Mouse (Mus musculus) activated CD4-positive, CD25-positive, alpha-beta regulatory T cell, adult 4 months (primary cell): ENCODE measurements around the gene Cadps2. TPM values are rescaled to one million over a fixed set of nuclear protein-coding genes. Genes with fewer than 3 reads are reported as not detected.
A peak's percentile ranks its signal among the peaks of the same experiment; 100 is the strongest.

Experiments used
- ATAC-seq: one replicate; pipeline ENCODE4 v1.8.0; 2017
- polyA plus RNA-seq, 2 experiments: library from polyadenylated mRNA; unstranded; fragments of 100-300 nt; shearing (Covaris generic); gene quantifications; one replicate each; pipeline ENCODE4 v1.2.1; 2017

Cadps2 gene
- polyA plus RNA-seq, 2 experiments from 2014 or later: 0.49 TPM; not detected in 1

GRCm38 (mm10) chr6:23523710-23524109 lies 315.5 kb downstream of the Cadps2 start:
- ATAC-seq: no peak

GRCm38 (mm10) chr6:23522556-23522955 lies 316.7 kb downstream of the Cadps2 start:
- ATAC-seq: no peak

GRCm38 (mm10) chr6:23498611-23499010 lies 340.6 kb downstream of the Cadps2 start:
- no peak for ATAC-seq

GRCm38 (mm10) chr6:23491804-23492203 lies 347.4 kb downstream of the Cadps2 start:
- ATAC-seq: no peak

GRCm38 (mm10) chr6:23490431-23490830 lies 348.8 kb downstream of the Cadps2 start:
- no peak for ATAC-seq

GRCm38 (mm10) chr6:23489046-23489445 lies 350.2 kb downstream of the Cadps2 start:
- ATAC-seq: no peak

GRCm38 (mm10) chr6:23472686-23473085 lies 366.5 kb downstream of the Cadps2 start:
- no peak for ATAC-seq

- no peak for ATAC-seq
Measured at GRCm38 (mm10) chr6:23471830-23472229, 367.4 kb downstream of the Cadps2 start.

- no peak for ATAC-seq
Measured at GRCm38 (mm10) chr6:23467885-23468284, 371.3 kb downstream of the Cadps2 start.

GRCm38 (mm10) chr6:23462600-23463280 lies 376.5 kb downstream of the Cadps2 start:
- ATAC-seq: no peak

GRCm38 (mm10) chr6:23457748-23458147 lies 381.5 kb downstream of the Cadps2 start:
- peak; percentile 52 for ATAC-seq

GRCm38 (mm10) chr6:23453907-23454306 lies 385.3 kb downstream of the Cadps2 start:
- ATAC-seq: no peak

GRCm38 (mm10) chr6:23439897-23440296 lies 399.3 kb downstream of the Cadps2 start:
- no peak for ATAC-seq

- no peak for ATAC-seq
Measured at GRCm38 (mm10) chr6:23410256-23411049, 428.8 kb downstream of the Cadps2 start.

GRCm38 (mm10) chr6:23394131-23394530 lies 445.1 kb downstream of the Cadps2 start:
- ATAC-seq: no peak

- ATAC-seq: no peak
Measured at GRCm38 (mm10) chr6:23392711-23393110, 446.5 kb downstream of the Cadps2 start.

GRCm38 (mm10) chr6:23386711-23387110 lies 452.5 kb downstream of the Cadps2 start:
- ATAC-seq: no peak

GRCm38 (mm10) chr6:23383004-23383347 lies 456.2 kb downstream of the Cadps2 start:
- ATAC-seq: no peak

- no peak for ATAC-seq
Measured at GRCm38 (mm10) chr6:23382283-23383003, 456.8 kb downstream of the Cadps2 start.

- ATAC-seq: no peak
Measured at GRCm38 (mm10) chr6:23376327-23376726, 462.9 kb downstream of the Cadps2 start.

GRCm38 (mm10) chr6:23361842-23362451 lies 477.3 kb downstream of the Cadps2 start:
- no peak for ATAC-seq

- no peak for ATAC-seq
Measured at GRCm38 (mm10) chr6:23360596-23360995, 478.6 kb downstream of the Cadps2 start.

GRCm38 (mm10) chr6:23356141-23356540 lies 483.1 kb downstream of the Cadps2 start:
- no peak for ATAC-seq
